Mouse (Mus musculus) midbrain, postnatal 0 days (tissue): ENCODE results near the gene Olfr237-ps1. TPM values are rescaled to one million over a fixed set of nuclear protein-coding genes. Genes with fewer than 3 reads are reported as not detected.
"Not testable (repeated sequence)": the region's sequence is repeated elsewhere in the genome, so short reads cannot be mapped to it uniquely, and the experiment has no call there.

Source experiments
- ATAC-seq: fragments of 200-750 bp; cut with Nextera tagmentation; 2 replicates; pipeline ENCODE4 v1.8.0; 2017; ENCODE audit warnings: moderate number of reproducible peaks, mild to moderate bottlenecking, moderate TSS enrichment, moderate library complexity; ENCODE audit not compliant: low FRiP score
- DNase-seq: peaks from one replicate; pipeline ENCODE4 v3.0.0-alpha.2; 2015; ENCODE audit warnings: low spot score
- H3K27ac ChIP-seq: fragments of 300-500 bp; sonication (generic); 2 replicates; pipeline ENCODE4 v1.5.1; 2014; ENCODE audit warnings: low read depth, mild to moderate bottlenecking, low read length, mixed read lengths
- H3K27me3 ChIP-seq: fragments of 300-500 bp; sonication (generic); 2 replicates; pipeline ENCODE4 v1.6.1; 2014; ENCODE audit warnings: low read length, control low read depth, mixed read lengths; ENCODE audit not compliant: insufficient read depth
- H3K36me3 ChIP-seq: fragments of 300-500 bp; sonication (generic); 2 replicates; pipeline ENCODE4 v1.6.1; 2014; ENCODE audit warnings: low read length, control low read depth, mixed read lengths; ENCODE audit not compliant: insufficient read depth
- H3K4me1 ChIP-seq: fragments of 300-500 bp; sonication (generic); 2 replicates; pipeline ENCODE4 v1.6.1; 2014; ENCODE audit warnings: mild to moderate bottlenecking, control low read depth, antibody characterized with exemption, low read length, mixed read lengths; ENCODE audit not compliant: insufficient read depth
- H3K4me2 ChIP-seq: fragments of 300-500 bp; sonication (generic); 2 replicates; pipeline ENCODE4 v1.6.1; 2014; ENCODE audit warnings: low read depth, mild to moderate bottlenecking, low read length, mixed read lengths; ENCODE audit not compliant: poor library complexity, severe bottlenecking
- H3K4me3 ChIP-seq: fragments of 300-500 bp; sonication (generic); 2 replicates; pipeline ENCODE4 v1.5.1; 2014; ENCODE audit warnings: low read depth, mild to moderate bottlenecking, low read length, moderate library complexity
- H3K9ac ChIP-seq: fragments of 300-500 bp; sonication (generic); replicated peaks from 2 replicates; pipeline ENCODE4 v1.6.1; 2014; ENCODE audit warnings: mild to moderate bottlenecking, low read length, moderate library complexity, mixed read lengths; ENCODE audit not compliant: poor library complexity, severe bottlenecking
- H3K9me3 ChIP-seq: fragments of 300-500 bp; sonication (generic); 2 replicates; pipeline ENCODE4 v1.6.1; 2016; ENCODE audit warnings: low read length, control low read depth
- CTCF ChIP-seq: IDR thresholded peaks from 2 replicates; pipeline ENCODE4 v1.5.1; 2016; ENCODE audit warnings: antibody characterized with exemption, mild to moderate bottlenecking
- WGBS: fragments of 180-500 bp; shearing (Covaris S2); extraction: QIAGEN DNeasy Blood & Tissue Kit; methylation state at CpG from one replicate; pipeline ENCODE4 v1.1.7; 2014; 5-methylcytosine and 5-hydroxymethylcytosine counted together
- polyA plus RNA-seq: library from polyadenylated mRNA; unstranded; fragments of >200 nt; fragmentation: Nextera tagmentation; extraction: Ambion mirVana; gene quantifications from 2 replicates; pipeline ENCODE4 v1.2.1, GENCODE M21; 2015
- total RNA-seq: library from RNA; depleted of rRNA; stranded (reverse); fragments of >200 nt; gene quantifications from 2 replicates; pipeline ENCODE4 v1.2.3, GENCODE M21; 2014; rRNA removed

The Olfr237-ps1 gene
- not detected in 2 replicates for total RNA-seq
- polyA plus RNA-seq, result 0.04 and 0.15 TPM in 2 replicates

DNA sequence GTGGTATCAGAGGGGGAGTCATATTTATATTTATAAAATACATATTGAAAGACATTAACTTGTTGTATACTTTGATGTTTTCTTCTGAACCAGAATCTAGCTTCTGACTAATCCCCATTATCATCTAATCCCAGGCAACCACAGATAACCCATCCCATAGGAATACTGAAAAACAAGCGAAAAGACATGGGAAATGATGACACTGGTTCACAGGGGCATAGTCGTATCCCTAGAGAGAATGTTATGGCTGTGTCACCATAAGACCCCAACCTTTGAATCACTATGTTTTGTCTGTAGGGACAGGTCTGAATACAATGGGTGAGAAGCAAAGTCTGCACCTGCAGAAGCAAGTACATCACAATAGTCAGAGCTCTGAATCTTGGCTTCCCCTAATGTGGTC is at the start of gene Olfr237-ps1:
Gene Olfr237-ps1, plus strand, starts transcription at position 301 of the 400 bp plus-strand sequence.
- not testable (repeated sequence) for H3K9me3 ChIP-seq, H3K4me2 ChIP-seq, H3K9ac ChIP-seq, H3K4me1 ChIP-seq, H3K4me3 ChIP-seq, H3K27ac ChIP-seq, H3K27me3 ChIP-seq, H3K36me3 ChIP-seq, ATAC-seq, DNase-seq
- WGBS, result 90% methylated on average over 2 of the region's 2 CpGs

DNA sequence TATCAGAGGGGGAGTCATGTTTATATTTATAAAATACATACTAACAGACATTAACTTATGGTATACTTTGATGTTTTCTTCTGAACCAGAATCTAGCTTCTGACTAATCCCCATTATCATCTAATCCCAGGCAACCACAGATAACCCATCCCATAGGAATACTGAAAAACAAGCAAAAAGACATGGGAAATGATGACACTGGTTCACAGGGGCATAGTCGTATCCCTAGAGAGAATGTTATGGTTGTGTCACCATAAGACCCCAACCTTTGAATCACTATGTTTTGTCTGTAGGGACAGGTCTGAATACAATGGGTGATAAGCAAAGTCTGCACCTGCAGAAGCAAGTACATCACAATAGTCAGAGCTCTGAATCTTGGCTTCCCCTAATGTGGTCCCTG is 40.3 kb upstream of the Olfr237-ps1 start, which contains the start of gene Olfr441:
Gene Olfr441, plus strand, starts transcription at position 301 of the 400 bp plus-strand sequence.
- not testable (repeated sequence) for H3K4me3 ChIP-seq, H3K4me2 ChIP-seq, H3K36me3 ChIP-seq, H3K4me1 ChIP-seq, H3K9ac ChIP-seq, H3K27ac ChIP-seq, H3K9me3 ChIP-seq, DNase-seq, ATAC-seq, H3K27me3 ChIP-seq
- WGBS, result 86% methylated on average over 1 of the region's 1 CpGs

DNA sequence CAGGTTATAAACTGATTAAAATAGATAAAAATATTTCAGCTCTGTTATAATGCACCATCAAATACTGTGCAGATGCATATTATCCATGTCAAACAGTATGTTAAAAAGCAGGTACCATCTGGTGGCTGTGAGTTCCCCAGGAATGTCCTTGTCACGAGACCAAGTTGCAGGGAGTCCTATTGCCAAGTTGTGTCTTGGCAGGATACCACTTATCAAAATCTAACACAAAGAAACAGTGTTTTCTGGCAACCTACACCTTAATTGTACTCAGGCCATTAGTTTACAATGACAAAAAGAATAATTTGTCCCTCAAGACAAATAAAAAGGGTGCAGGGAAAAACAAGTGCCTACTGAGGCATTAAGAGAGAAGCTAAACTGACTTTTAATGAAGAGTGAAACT is 13.1 kb downstream of the Olfr237-ps1 start:
- Histone ChIP-seq H3K9me3 (no peaks in the 10 kb centered on the region), H3K36me3 (no peaks in the 10 kb centered on the region), H3K27me3 (no peaks in the 10 kb centered on the region), H3K9ac (no peak overlapping the region), H3K4me1 (no peaks in the 10 kb centered on the region), H3K27ac (no peak overlapping the region), H3K4me2 (no peak overlapping the region), H3K4me3 (no peak overlapping the region)
- no peak for TF ChIP-seq CTCF
- no peak for ATAC-seq
- 56% methylated on average over 1 of the region's 1 CpGs for WGBS
- peak; percentile 31 for DNase-seq

DNA sequence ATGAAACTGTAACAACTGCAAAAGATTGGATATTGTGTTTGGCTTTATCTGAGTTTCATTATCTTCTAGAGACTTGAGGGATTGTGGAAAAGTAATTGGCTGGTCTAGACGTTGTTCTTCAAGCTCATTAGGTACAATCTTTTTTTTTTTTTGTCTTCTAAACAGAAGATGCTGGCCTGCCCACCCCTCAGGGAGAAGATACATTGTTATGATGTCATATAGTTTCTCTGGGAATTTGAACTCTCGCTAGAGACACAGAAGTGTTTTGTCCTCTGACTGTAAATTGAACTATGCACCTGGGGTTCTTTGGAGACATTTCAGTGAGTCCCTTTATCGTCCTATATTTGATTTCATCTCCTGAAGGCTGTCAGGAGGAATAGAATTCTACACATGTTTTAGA is 16.6 kb downstream of the Olfr237-ps1 start, which contains the start of gene Olfr437:
Gene Olfr437, plus strand, starts transcription at position 301 of the 400 bp plus-strand sequence.
- no peak within 1 kb of the TSS for H3K4me3 ChIP-seq

DNA sequence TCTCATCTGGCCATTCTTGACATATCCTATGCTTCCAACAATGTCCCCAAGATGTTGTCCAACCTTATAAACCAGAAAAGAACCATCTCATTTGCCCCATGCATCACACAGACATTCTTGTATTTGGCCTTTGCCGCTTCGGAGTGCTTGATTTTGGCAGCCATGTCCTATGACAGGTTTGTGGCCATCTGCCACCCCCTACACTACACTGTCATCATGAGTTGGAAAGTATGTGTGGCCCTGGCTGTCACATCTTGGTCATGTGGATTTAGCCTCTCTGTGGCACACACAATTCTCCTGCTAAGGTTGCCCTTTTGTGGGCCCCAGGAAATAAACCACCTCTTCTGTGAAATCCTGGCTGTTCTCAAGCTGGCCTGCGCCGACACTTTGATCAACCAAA is 20.9 kb downstream of the Olfr237-ps1 start:
- no peaks in the 10 kb centered on the region for H3K27me3 ChIP-seq
- H3K4me2 ChIP-seq, result no peak overlapping the region
- DNase-seq, result no peak
- H3K4me3 ChIP-seq, result no peak overlapping the region
- H3K9ac ChIP-seq, result no peak overlapping the region
- no peak overlapping the region for H3K27ac ChIP-seq
- no peak for TF ChIP-seq CTCF
- no peak for ATAC-seq
- H3K36me3 ChIP-seq, result no peaks in the 10 kb centered on the region
- 92% methylated on average over 4 of the region's 4 CpGs for WGBS
- no peaks in the 10 kb centered on the region for H3K9me3 ChIP-seq
- no peaks in the 10 kb centered on the region for H3K4me1 ChIP-seq

More for the DNA sequence above, 16.6 kb downstream of the Olfr237-ps1 start, which contains the start of gene Olfr437:
- no peak for TF ChIP-seq CTCF
- no peak for DNase-seq
- H3K9me3 ChIP-seq, result no peaks in the 10 kb centered on the region
- H3K36me3 ChIP-seq, result no peaks in the 10 kb centered on the region
- H3K4me2 ChIP-seq, result no peak within 1 kb of the TSS
- ATAC-seq, result no peak
- no peaks in the 10 kb centered on the region for H3K4me1 ChIP-seq
- H3K27me3 ChIP-seq, result no peaks in the 10 kb centered on the region
- 73% methylated on average over 3 of the region's 3 CpGs for WGBS
- no peak within 1 kb of the TSS for H3K9ac ChIP-seq
- H3K27ac ChIP-seq, result no peak within 1 kb of the TSS

DNA sequence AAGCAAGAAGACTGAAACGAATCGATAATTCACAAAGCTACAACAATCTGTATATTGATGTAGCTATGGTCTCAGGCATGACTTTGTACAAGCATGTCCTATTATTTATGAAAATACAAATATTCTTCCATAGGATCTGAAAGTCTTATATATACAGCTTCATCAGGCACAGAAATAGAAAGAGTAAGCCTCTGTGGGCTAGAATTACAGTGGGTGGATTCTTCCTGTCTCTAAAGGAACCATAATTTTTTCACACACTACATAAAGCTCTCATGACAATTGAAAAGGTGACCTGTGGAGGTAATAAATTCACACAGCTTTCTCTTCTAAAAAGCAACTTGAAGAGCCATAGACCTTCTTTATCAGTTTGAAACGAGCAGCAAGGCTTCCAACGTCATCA is 25.5 kb downstream of the Olfr237-ps1 start, which contains the start of gene Olfr13:
Gene Olfr13, plus strand, starts transcription at position 301 of the 400 bp plus-strand sequence.
- Histone ChIP-seq H3K27me3 (no peaks in the 10 kb centered on the region), H3K4me3 (no peak within 1 kb of the TSS), H3K36me3 (no peaks in the 10 kb centered on the region), H3K4me1 (no peaks in the 10 kb centered on the region), H3K9me3 (no peaks in the 10 kb centered on the region), H3K27ac (no peak within 1 kb of the TSS), H3K9ac (no peak within 1 kb of the TSS), H3K4me2 (no peak within 1 kb of the TSS)
- no peak for TF ChIP-seq CTCF
- ATAC-seq, result no peak
- 80% methylated on average over 4 of the region's 4 CpGs for whole genome bisulfite sequencing
- no peak for DNase-seq
